Mouse (Mus musculus) neural tube, embryonic 14.5 days (tissue): ENCODE results near the gene Myh10. TPM values are rescaled to one million over a fixed set of nuclear protein-coding genes. Genes with fewer than 3 reads are reported as not detected.

Experiments used
- ATAC-seq: fragments of 200-750 bp; cut with Nextera tagmentation; 2 replicates; pipeline ENCODE4 v1.8.0; 2017; ENCODE audit warnings: low read depth, mild to moderate bottlenecking, moderate TSS enrichment, moderate library complexity
- H3K27ac ChIP-seq: fragments of 300-500 bp; sonication (generic); 2 replicates; pipeline ENCODE4 v1.5.1; 2014; ENCODE audit warnings: low read depth, mild to moderate bottlenecking, control low read depth, low read length, moderate library complexity, mixed read lengths
- H3K27me3 ChIP-seq: fragments of 300-500 bp; sonication (generic); 2 replicates; pipeline ENCODE4 v1.6.1; 2014; ENCODE audit warnings: low read length; ENCODE audit not compliant: control insufficient read depth, insufficient read depth
- H3K36me3 ChIP-seq: fragments of 300-500 bp; sonication (generic); 2 replicates; pipeline ENCODE4 v1.6.1; 2014; ENCODE audit warnings: low read length, mixed read lengths; ENCODE audit not compliant: control insufficient read depth, insufficient read depth
- H3K4me1 ChIP-seq: fragments of 300-500 bp; sonication (generic); 2 replicates; pipeline ENCODE4 v1.6.1; 2014; ENCODE audit warnings: low read length; ENCODE audit not compliant: control insufficient read depth, insufficient read depth
- H3K4me2 ChIP-seq: fragments of 300-500 bp; sonication (generic); 2 replicates; pipeline ENCODE4 v1.6.1; 2014; ENCODE audit warnings: mild to moderate bottlenecking, low read depth, low read length, control low read depth
- H3K4me3 ChIP-seq: fragments of 300-500 bp; sonication (generic); 2 replicates; pipeline ENCODE4 v1.5.1; 2014; ENCODE audit warnings: low read depth, low read length, control low read depth, mixed read lengths
- H3K9ac ChIP-seq: fragments of 300-500 bp; sonication (generic); replicated peaks from 2 replicates; pipeline ENCODE4 v1.6.1; 2014; ENCODE audit warnings: low read depth, mild to moderate bottlenecking, control low read depth, low read length, mixed read lengths
- H3K9me3 ChIP-seq: fragments of 300-500 bp; sonication (generic); 2 replicates; pipeline ENCODE4 v1.6.1; 2016; ENCODE audit warnings: low read length; ENCODE audit not compliant: control insufficient read depth
- WGBS: fragments of 180-500 bp; shearing (Covaris S2); extraction: QIAGEN DNeasy Blood & Tissue Kit; methylation state at CpG from one replicate; pipeline ENCODE4 v1.1.7; 2014; 5-methylcytosine and 5-hydroxymethylcytosine counted together
- polyA plus RNA-seq: library from polyadenylated mRNA; unstranded; fragments of >200 nt; fragmentation: Nextera tagmentation; extraction: Ambion mirVana; gene quantifications from 2 replicates; pipeline ENCODE4 v1.2.1, GENCODE M21; 2014

Gene Myh10
- polyA plus RNA-seq, 1 experiment from 2014 or later = 92.2 TPM

DNA sequence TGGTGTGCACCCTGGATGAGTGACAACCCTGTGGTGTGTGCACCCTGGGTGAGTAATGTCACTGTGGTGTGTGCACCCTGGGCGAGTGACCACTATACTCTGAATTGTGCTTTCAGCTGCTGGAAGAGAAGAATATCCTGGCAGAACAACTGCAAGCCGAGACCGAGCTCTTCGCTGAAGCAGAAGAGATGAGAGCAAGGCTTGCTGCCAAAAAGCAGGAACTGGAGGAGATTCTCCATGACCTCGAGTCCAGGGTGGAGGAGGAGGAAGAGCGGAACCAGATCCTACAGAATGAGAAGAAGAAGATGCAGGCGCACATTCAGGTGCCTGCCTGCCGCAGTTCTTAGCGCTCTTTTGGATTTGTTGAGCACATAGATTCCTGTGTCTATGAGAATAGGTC is 95.9 kb downstream of the Myh10 start:
- ATAC-seq = no peak
- Histone ChIP-seq H3K36me3 (peaks cover 87% of the 10 kb centered on the region), H3K27ac (no peak overlapping the region), H3K4me2 (no peak overlapping the region), H3K27me3 (no peaks in the 10 kb centered on the region), H3K9me3 (no peaks in the 10 kb centered on the region), H3K9ac (no peak overlapping the region), H3K4me1 (no peaks in the 10 kb centered on the region), H3K4me3 (no peak overlapping the region)
- WGBS = 92% methylated on average over 9 of the region's 9 CpGs

GRCm38 (mm10) chr11:68790720-68791119 is 99.4 kb downstream of the Myh10 start:
- H3K9me3 ChIP-seq = no peaks in the 10 kb centered on the region
- no peak overlapping the region for H3K9ac ChIP-seq
- no peaks in the 10 kb centered on the region for H3K4me1 ChIP-seq
- H3K27me3 ChIP-seq = no peaks in the 10 kb centered on the region
- peaks cover 90% of the 10 kb centered on the region for H3K36me3 ChIP-seq
- H3K4me2 ChIP-seq = no peak overlapping the region
- ATAC-seq = no peak
- whole genome bisulfite sequencing = 91% methylated on average over 10 of the region's 10 CpGs
- no peak overlapping the region for H3K27ac ChIP-seq
- H3K4me3 ChIP-seq = no peak overlapping the region

DNA sequence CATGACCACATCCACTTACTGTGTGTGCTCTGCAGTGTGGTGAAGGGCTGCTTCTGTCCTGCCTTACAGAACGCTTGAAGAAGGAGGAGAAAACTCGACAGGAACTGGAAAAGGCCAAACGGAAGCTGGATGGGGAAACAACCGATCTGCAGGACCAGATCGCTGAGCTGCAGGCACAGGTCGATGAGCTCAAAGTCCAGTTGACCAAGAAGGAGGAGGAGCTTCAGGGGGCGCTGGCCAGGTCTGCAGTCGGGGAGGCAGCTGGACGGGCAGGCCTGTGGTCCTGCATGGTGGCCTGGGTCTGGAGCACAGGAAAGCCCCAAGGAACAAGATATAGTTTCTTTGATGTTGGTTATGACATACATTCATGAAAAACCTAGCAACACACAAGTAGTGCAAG is 100.4 kb downstream of the Myh10 start:
- H3K36me3 ChIP-seq = peaks cover 86% of the 10 kb centered on the region
- no peak overlapping the region for H3K4me3 ChIP-seq
- no peak overlapping the region for H3K9ac ChIP-seq
- no peaks in the 10 kb centered on the region for H3K4me1 ChIP-seq
- no peaks in the 10 kb centered on the region for H3K27me3 ChIP-seq
- no peak overlapping the region for H3K27ac ChIP-seq
- no peak for ATAC-seq
- H3K9me3 ChIP-seq = no peaks in the 10 kb centered on the region
- no peak overlapping the region for H3K4me2 ChIP-seq
- WGBS = 95% methylated on average over 9 of the region's 9 CpGs

GRCm38 (mm10) chr11:68798258-68798657 is 106.9 kb downstream of the Myh10 start:
- Histone ChIP-seq H3K27me3 (no peaks in the 10 kb centered on the region), H3K9ac (no peak overlapping the region), H3K27ac (no peak overlapping the region), H3K4me3 (no peak overlapping the region), H3K36me3 (peaks cover 84% of the 10 kb centered on the region), H3K9me3 (no peaks in the 10 kb centered on the region), H3K4me1 (no peaks in the 10 kb centered on the region), H3K4me2 (no peak overlapping the region)
- ATAC-seq = no peak
- WGBS = 97% methylated on average over 10 of the region's 10 CpGs

DNA sequence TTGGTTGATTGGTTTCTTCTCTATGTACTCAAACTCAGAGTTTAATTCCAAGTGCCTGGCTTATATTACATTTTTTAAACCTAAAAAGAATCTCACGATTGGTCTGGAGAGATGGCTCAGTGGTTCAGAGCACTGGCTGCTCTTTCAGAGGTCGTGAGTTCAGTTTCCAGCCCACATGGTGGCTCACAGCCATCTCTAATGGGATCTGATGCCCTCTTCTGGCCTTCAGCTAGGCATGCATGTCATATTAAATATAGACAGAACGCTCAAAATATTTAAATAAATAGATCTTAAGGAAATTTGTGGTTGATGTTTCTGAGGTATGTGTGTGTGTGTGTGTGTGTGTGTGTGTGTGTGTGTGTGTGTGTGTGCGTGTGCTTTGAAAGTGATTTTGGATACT is 113.8 kb downstream of the Myh10 start:
- no peaks in the 10 kb centered on the region for H3K9me3 ChIP-seq
- no peaks in the 10 kb centered on the region for H3K4me1 ChIP-seq
- H3K27me3 ChIP-seq = no peaks in the 10 kb centered on the region
- 70% methylated on average over 4 of the region's 4 CpGs for WGBS
- no peak for ATAC-seq
- peaks cover 92% of the 10 kb centered on the region for H3K36me3 ChIP-seq
- no peak overlapping the region for H3K9ac ChIP-seq
- H3K4me3 ChIP-seq = no peak overlapping the region
- H3K4me2 ChIP-seq = no peak overlapping the region
- H3K27ac ChIP-seq = no peak overlapping the region

GRCm38 (mm10) chr11:68807787-68808186 is 116.4 kb downstream of the Myh10 start:
- Histone ChIP-seq H3K36me3 (peaks cover 93% of the 10 kb centered on the region), H3K27ac (no peak overlapping the region), H3K4me2 (no peak overlapping the region), H3K9ac (no peak overlapping the region), H3K4me1 (no peaks in the 10 kb centered on the region), H3K4me3 (no peak overlapping the region), H3K9me3 (no peaks in the 10 kb centered on the region), H3K27me3 (no peaks in the 10 kb centered on the region)
- no peak for ATAC-seq
- WGBS = 31% methylated on average over 6 of the region's 6 CpGs

GRCm38 (mm10) chr11:68811881-68812577 is 120.7 kb downstream of the Myh10 start:
- Histone ChIP-seq H3K27me3 (no peaks in the 10 kb centered on the region), H3K9ac (no peak overlapping the region), H3K4me3 (no peak overlapping the region), H3K9me3 (no peaks in the 10 kb centered on the region), H3K36me3 (peaks cover 88% of the 10 kb centered on the region), H3K4me1 (no peaks in the 10 kb centered on the region), H3K4me2 (no peak overlapping the region), H3K27ac (no peak overlapping the region)
- 90% methylated on average over 9 of the region's 9 CpGs for WGBS
- ATAC-seq = no peak

DNA sequence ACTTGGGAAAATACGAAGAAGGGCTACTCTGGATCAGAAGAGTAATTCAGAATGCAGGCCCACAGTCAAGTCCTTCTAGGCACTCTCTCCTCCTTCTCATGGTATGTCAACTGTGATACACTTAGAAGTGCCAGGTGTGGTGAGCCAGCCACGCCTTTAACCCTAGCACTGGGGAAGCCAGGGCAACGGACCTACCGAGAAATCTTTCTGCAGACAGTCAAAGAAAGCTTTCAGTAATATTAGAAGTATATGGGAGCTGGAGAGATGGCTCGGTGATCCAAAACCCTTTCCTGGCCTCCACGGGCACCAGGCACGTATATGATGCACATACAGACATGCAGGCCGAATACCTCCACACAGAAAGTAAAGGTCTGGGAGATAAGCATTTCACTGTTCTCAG is 127.1 kb downstream of the Myh10 start:
- Histone ChIP-seq H3K36me3 (peaks cover 49% of the 10 kb centered on the region), H3K27me3 (no peaks in the 10 kb centered on the region), H3K27ac (no peak overlapping the region), H3K4me1 (no peaks in the 10 kb centered on the region), H3K4me3 (no peak overlapping the region), H3K9me3 (no peaks in the 10 kb centered on the region), H3K4me2 (no peak overlapping the region), H3K9ac (no peak overlapping the region)
- no peak for ATAC-seq
- 91% methylated on average over 8 of the region's 8 CpGs for WGBS

DNA sequence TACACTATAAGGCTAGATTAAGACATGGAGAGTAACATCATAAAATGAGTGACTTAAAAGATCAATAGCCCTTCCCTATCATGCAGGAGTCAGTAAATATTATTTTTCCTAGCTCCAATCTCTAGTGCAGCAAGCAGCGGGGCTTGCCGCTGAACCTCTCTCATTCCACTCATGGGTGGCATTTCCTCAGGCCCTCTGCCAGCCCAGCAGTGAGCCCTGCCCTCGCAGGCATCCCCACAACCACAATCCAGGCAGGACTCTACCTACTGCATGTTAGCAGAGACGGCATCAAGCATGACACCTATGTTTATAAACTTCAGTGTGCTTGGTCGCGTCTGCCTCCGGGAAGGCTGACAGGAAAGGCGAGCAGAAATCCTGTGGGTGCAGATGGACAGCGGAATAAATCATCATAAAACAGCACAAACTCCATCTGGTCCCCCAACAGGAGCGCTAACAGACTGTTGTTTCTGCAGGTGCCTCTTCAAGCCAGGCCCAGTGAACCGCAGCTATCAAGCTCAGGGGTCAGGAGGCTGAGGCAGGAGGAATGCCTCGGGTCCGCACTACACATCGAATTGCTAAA is 128.0 kb downstream of the Myh10 start:
- H3K27ac ChIP-seq = no peak overlapping the region
- H3K4me2 ChIP-seq = no peak overlapping the region
- no peaks in the 10 kb centered on the region for H3K9me3 ChIP-seq
- H3K36me3 ChIP-seq = peaks cover 42% of the 10 kb centered on the region
- no peaks in the 10 kb centered on the region for H3K4me1 ChIP-seq
- ATAC-seq = no peak
- H3K4me3 ChIP-seq = no peak overlapping the region
- H3K9ac ChIP-seq = no peak overlapping the region
- whole genome bisulfite sequencing = 86% methylated on average over 14 of the region's 14 CpGs
- H3K27me3 ChIP-seq = no peaks in the 10 kb centered on the region
